Mouse (Mus musculus) heart, postnatal 0 days (tissue): Measurements from ENCODE around the gene Pcsk2. TPM values are rescaled to one million over a fixed set of nuclear protein-coding genes. Genes with fewer than 3 reads are reported as not detected.

ENCODE experiments used
- ATAC-seq: fragments of 200-750 bp; cut with Nextera tagmentation; 2 replicates; pipeline ENCODE4 v1.8.0; 2017; ENCODE audit warnings: low read depth, moderate number of reproducible peaks, moderate library complexity; ENCODE audit not compliant: insufficient read depth
- DNase-seq: peaks from one replicate; pipeline ENCODE4 v3.0.0-alpha.2; 2016; ENCODE audit warnings: low spot score
- H3K27ac ChIP-seq: fragments of 300-500 bp; sonication (generic); 2 replicates; pipeline ENCODE4 v1.5.1; 2014; ENCODE audit warnings: low read depth, mild to moderate bottlenecking
- H3K27me3 ChIP-seq: fragments of 300-500 bp; sonication (generic); 2 replicates; pipeline ENCODE4 v1.6.1; 2014; ENCODE audit warnings: low read length, mixed read lengths; ENCODE audit not compliant: control insufficient read depth, insufficient read depth
- H3K36me3 ChIP-seq: fragments of 300-500 bp; sonication (generic); replicated peaks from 2 replicates; pipeline ENCODE4 v1.6.1; 2014; ENCODE audit warnings: low read length, mixed read lengths; ENCODE audit not compliant: control insufficient read depth, insufficient read depth
- H3K4me1 ChIP-seq: fragments of 300-500 bp; sonication (generic); 2 replicates; pipeline ENCODE4 v1.6.1; 2014; ENCODE audit warnings: antibody characterized with exemption; ENCODE audit not compliant: control insufficient read depth, insufficient read depth
- H3K4me2 ChIP-seq: fragments of 300-500 bp; sonication (generic); 2 replicates; pipeline ENCODE4 v1.6.1; 2014; ENCODE audit warnings: low read depth, mild to moderate bottlenecking, low read length, moderate library complexity
- H3K4me3 ChIP-seq: fragments of 300-500 bp; sonication (generic); 2 replicates; pipeline ENCODE4 v1.5.1; 2014; ENCODE audit warnings: low read depth, low read length
- H3K9ac ChIP-seq: fragments of 300-500 bp; sonication (generic); replicated peaks from 2 replicates; pipeline ENCODE4 v1.6.1; 2014; ENCODE audit warnings: low read depth, low read length, mixed read lengths
- H3K9me3 ChIP-seq: fragments of 300-500 bp; sonication (generic); replicated peaks from 2 replicates; pipeline ENCODE4 v1.6.1; 2016; ENCODE audit warnings: low read length; ENCODE audit not compliant: control insufficient read depth
- CTCF ChIP-seq: IDR thresholded peaks from 2 replicates; pipeline ENCODE4 v1.5.1; 2016; ENCODE audit warnings: antibody characterized with exemption, control low read depth, low read depth
- EP300 ChIP-seq: IDR thresholded peaks from 2 replicates; pipeline ENCODE4 v1.6.1; 2016; ENCODE audit warnings: antibody characterized with exemption, low read depth
- WGBS: fragments of 180-500 bp; shearing (Covaris S2); extraction: QIAGEN DNeasy Blood & Tissue Kit; methylation state at CpG from one replicate; pipeline ENCODE4 v1.1.7; 2014; 5-methylcytosine and 5-hydroxymethylcytosine counted together
- polyA plus RNA-seq: library from polyadenylated mRNA; unstranded; fragments of >200 nt; fragmentation: Nextera tagmentation; extraction: Ambion mirVana; gene quantifications from 2 replicates; pipeline ENCODE4 v1.2.1, GENCODE M21; 2015
- total RNA-seq: library from RNA; depleted of rRNA; stranded (reverse); fragments of >200 nt; gene quantifications from 2 replicates; pipeline ENCODE4 v1.2.3, GENCODE M21; 2014; ENCODE audit warnings: low replicate concordance

The Pcsk2 gene
- total and polyA plus RNA-seq, 2 experiments from 2014 or later: 0.05 TPM; not detected in 1

DNA sequence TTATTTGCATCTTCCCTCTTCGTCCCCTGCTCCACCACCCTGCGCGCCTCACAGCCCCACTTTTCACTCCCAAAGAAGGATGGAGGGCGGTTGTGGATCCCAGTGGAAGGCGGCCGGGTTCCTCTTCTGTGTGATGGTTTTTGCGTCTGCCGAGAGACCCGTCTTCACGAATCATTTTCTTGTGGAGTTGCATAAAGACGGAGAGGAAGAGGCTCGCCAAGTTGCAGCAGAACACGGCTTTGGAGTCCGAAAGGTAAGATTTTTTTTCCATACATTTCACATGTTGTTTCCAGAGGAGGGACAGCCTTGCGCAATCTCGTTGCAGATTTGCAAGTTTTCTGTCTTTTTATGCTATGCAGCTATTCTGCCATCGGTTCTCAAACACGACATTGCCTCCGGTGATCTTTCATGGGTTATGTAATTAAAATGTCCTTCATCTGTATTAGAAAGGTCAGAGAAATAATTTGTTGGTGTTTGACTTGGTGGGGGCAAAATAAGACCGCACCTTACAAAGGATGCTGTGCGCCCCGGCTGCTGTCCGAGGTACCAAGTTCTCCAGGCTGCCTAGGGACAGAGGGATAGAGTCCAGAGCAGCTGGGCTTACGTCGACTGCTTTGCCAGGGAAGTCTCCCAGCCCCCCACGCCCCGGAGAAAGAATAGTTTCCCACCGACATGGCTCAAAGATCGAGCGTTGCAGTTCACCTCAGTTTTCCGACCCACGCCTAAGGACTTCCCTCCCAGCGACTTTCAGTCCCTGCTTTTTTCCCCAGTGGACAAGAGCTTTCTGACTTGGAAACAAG lies 656 bp downstream of the Pcsk2 start:
- peaks cover 5% of the 10 kb centered on the region; the same call in 1 of the 2 replicates for H3K4me1 ChIP-seq
- ATAC-seq (no peak), DNase-seq (peak; percentile 9)
- no peak for TF ChIP-seq CTCF
- TF ChIP-seq EP300: no peak
- peak overlapping the region; percentile 50 for H3K4me3 ChIP-seq
- H3K27ac ChIP-seq: no peak overlapping the region
- H3K9ac ChIP-seq: no peak overlapping the region
- 1% methylated on average over 33 of the region's 33 CpGs for WGBS
- peaks cover 47% of the 10 kb centered on the region for H3K27me3 ChIP-seq
- H3K36me3 ChIP-seq: no peaks in the 10 kb centered on the region
- H3K4me2 ChIP-seq: peak overlapping the region; percentile 75
- no peaks in the 10 kb centered on the region for H3K9me3 ChIP-seq

DNA sequence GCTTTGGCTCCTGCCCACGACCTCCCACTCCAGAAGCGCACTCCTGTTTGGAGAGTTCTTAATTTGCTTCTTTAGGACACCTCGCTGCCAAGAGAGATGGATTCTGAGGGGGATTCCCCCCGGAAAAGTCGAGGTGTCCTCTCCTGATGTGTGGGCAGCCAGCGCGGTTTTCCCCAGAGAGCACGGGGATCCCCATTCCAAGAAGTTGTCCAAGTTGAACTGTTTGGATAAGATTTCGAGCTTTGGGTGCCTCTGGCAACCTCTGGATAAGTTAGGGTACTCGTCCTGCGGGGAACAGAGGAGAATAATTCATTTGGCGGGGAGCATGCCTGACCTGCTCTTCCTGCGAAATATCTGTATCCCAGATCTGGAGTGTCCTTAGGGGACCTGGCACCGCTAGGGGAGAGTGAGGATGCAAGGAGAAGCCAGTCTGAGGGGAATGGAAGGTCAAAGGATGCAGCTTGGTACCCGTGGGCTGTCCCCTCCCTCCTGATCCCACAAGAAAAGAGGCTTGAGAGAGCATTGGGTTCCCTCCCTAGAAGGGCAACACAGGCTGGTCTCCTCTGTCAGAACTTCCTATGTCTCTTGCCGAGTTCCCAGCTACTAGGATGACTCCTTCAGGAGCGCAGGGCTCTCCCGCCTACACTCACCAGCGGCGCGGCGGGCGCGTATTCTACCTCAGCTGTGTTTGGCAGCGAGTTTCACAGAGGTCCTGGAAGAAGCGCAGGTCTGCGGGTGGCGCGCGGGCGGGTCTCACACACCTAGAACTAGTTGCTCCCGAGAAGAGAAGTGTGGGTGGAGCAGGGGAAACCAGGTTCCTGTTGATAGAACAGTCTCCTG lies 1.5 kb downstream of the Pcsk2 start:
- no peak overlapping the region for H3K9ac ChIP-seq
- peaks cover 47% of the 10 kb centered on the region for H3K27me3 ChIP-seq
- no peak overlapping the region for H3K4me2 ChIP-seq
- DNase-seq (no peak), ATAC-seq (no peak)
- no peaks in the 10 kb centered on the region for H3K36me3 ChIP-seq
- H3K9me3 ChIP-seq: no peaks in the 10 kb centered on the region
- WGBS: 1% methylated on average over 32 of the region's 32 CpGs
- H3K27ac ChIP-seq: no peak overlapping the region
- TF ChIP-seq EP300 (no peak), CTCF (no peak)
- no peak overlapping the region for H3K4me3 ChIP-seq
- H3K4me1 ChIP-seq: peaks cover 5% of the 10 kb centered on the region; the same call in 1 of the 2 replicates

DNA sequence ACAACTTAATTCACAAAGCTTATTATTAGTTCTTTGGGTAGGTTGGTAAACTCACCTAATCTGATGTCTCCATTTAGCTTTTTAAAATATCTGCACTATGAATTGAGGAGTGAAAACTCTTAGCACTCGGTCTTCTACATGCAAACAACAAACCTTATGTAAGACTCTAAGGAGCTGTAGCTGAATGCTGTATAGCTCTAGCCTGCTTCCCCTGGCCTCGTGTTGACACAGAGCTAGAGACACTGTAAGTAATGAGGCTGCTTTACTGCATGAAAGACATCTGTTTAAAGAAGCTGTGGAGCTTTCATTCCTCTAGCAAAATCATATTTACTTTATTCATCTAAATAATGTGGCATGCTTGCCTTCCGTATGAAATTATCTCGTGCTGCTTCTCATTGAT lies 14.4 kb downstream of the Pcsk2 start:
- Histone ChIP-seq H3K4me1 (no peaks in the 10 kb centered on the region), H3K9ac (no peak overlapping the region), H3K4me2 (no peak overlapping the region), H3K36me3 (no peaks in the 10 kb centered on the region), H3K9me3 (no peaks in the 10 kb centered on the region), H3K27ac (no peak overlapping the region), H3K27me3 (no peaks in the 10 kb centered on the region), H3K4me3 (no peak overlapping the region)
- no peak for DNase-seq
- WGBS: 58% methylated on average over 4 of the region's 4 CpGs
- ATAC-seq: no peak
- no peak for TF ChIP-seq EP300
- no peak for TF ChIP-seq CTCF

DNA sequence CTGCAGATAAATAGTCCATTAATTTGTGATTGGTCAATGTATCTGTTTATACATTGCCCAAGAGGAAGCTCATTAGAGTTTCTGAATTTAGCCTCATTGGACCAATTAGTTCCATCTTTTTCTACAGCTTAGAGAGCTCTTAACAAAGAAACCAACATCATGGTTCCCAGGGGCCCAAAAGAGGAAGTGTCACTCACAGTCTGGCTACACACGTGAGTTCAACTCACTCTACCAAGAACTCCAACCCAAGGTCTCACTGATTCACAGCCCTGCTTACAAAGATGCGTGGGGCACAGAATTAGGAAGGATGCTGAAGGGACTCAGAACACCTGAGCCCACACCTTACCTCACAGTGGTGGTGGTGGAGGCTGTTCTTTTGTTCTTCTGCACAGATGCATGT lies 19.1 kb downstream of the Pcsk2 start:
- DNase-seq: no peak
- TF ChIP-seq EP300: no peak
- TF ChIP-seq CTCF: no peak
- Histone ChIP-seq H3K9me3 (no peaks in the 10 kb centered on the region), H3K27ac (no peak overlapping the region), H3K4me3 (no peak overlapping the region), H3K27me3 (no peaks in the 10 kb centered on the region), H3K4me1 (no peaks in the 10 kb centered on the region), H3K4me2 (no peak overlapping the region), H3K9ac (no peak overlapping the region), H3K36me3 (no peaks in the 10 kb centered on the region)
- ATAC-seq: no peak
- 72% methylated on average over 2 of the region's 2 CpGs for WGBS

DNA sequence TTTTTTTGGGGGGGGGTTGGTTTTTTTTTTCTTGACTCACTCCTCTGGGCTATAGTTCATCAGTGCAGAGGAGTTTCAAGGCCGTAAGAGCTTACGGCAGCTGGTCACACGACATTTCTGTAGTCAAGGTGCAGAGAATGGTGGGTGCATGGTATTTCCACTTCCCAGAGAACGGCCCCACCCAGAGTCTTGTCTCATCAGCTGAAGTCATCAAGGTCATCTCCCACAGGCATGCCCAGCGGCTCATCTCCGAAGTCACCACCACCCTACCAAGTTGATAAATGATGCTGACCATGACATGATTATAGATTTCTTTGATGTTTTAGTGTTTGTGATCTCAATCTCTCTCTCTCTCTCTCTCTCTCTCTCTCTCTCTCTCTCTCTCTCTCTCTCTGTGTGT lies 20.0 kb downstream of the Pcsk2 start:
- Histone ChIP-seq H3K4me1 (no peaks in the 10 kb centered on the region), H3K36me3 (no peaks in the 10 kb centered on the region), H3K4me3 (no peak overlapping the region), H3K27ac (no peak overlapping the region), H3K4me2 (no peak overlapping the region), H3K9ac (no peak overlapping the region), H3K27me3 (no peaks in the 10 kb centered on the region), H3K9me3 (no peaks in the 10 kb centered on the region)
- no peak for ATAC-seq
- no peak for DNase-seq
- TF ChIP-seq EP300 (no peak), CTCF (no peak)
- 78% methylated on average over 6 of the region's 6 CpGs for WGBS
